Mouse (Mus musculus) brain, embryonic 18.5 days (tissue): ENCODE results near the gene Odc1.
A peak's percentile ranks its signal among the peaks of the same experiment; 100 is the strongest.
"Not testable (repeated sequence)": the region's sequence is repeated elsewhere in the genome, so short reads cannot be mapped to it uniquely, and the experiment has no call there.

Experiments used
- DNase-seq: peaks from one replicate; pipeline ENCODE4 v3.0.0-alpha.2; 2012; ENCODE audit warnings: low read depth, low spot score

The Odc1 gene

DNA sequence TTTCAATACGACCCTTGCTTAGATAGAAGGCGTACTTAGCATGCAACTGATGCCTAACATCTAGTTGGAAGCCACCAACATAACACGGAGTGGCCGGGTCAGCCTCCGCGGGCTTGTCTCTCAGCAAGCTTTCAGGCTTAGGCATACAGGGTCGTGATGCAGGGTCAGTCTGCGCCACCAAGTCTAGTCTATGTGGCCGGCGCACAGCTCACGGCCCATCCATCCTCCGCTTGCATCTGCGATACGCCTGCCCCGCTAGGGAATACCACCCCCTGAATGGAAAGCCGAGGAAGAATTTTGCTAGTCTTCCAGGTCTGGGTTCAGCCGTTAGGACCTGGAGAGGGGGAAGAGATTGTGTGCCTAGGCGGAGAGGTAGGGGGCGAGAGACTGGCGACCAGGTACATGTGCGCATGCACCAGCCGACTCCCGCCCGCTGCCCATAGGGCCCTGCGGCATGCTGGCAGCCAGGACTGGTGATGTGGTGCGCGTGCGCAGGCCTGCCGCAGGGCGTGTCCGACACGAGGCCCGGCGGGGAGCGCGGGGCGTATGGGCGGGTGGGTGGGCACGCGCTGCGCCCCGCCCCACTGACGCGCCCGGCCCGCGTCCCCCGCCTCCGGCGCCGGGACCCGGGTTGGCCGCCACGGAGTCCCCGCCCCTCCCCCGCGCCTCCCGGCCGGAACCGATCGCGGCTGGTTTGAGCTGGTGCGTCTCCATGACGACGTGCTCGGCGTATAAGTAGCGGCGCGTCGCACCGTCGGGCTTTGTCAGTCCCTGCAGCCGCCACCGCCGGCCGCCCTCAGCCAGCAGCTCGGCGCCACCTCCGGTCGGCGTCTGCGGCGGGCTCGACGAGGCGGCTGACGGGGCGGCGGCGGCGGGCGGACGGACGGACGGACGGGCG, at the start of gene Odc1:
Gene Odc1, plus strand, starts transcription at position 586 of the 898 bp plus-strand sequence.
- peak; percentile 92 for DNase-seq

DNA sequence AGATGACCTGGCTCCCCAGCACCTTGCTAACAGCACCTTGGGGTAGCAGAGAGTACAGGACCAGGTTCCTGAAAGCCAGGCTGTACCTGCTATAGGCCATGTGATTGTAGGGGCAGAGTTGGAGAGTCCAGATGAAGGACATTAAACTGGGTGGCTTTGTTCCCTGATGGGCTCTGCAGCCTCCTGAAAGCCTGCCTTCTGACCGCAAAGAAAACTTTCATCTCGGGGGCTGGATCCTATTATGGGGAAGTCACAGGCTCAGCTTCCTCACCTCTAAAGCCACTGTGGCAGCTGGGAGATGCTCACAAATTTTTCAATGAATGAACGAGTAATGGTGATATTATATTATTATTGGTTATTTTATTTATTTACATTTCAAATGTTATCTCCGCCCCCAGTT, 49.8 kb upstream of the Odc1 start:
- no peak for DNase-seq

DNA sequence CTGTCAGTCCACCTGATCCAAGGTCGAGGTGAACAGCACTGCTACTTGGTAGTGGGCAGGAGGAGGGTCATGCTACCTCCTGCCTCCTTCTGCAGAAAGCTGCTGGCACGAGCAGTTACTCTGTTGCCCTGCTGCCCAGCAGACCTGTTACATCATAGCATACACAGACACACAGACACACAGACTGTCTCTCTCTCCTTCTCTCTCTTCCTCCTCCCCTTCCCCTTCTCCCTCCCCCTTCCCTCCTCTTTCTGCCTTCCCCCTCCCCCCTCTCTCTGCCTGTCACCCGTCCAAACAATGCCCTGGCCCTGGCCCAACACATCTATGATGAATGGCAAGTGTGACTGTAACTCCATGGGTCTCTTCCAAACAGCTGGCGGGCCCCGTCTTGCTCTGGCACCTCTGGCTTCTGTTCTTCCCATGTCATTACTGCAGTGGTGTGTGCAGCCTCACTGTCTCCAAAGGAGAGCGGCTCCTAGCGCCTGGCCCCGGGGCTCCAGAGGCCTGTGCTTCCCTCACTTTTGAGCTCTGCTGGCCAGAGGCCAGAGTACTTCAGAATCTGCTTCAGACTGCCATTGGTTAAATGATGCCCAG, 48.6 kb upstream of the Odc1 start:
- no peak for DNase-seq

DNA sequence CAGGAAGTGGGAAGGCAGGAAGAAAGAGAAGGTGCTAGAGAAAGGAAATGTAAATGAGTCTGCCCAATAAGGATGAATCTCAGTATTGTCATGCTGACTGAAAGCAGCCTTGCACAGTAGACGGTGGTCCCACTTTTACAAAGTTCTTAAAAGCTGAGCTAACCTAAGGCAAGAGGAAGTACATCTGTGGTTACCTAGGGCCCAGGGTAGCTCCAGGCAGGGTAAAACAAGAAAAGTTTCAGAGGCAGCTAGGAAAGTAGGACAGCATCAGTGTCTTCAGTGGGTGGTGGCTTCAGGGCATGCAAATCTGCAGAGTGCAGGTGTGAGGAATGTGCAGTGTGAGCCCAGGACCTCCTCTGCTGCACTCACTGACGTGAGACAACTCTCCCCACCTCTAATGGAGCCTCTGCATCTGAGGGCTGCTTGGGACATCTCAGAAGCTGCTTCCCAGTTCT, 38.9 kb upstream of the Odc1 start:
- DNase-seq: no peak

DNA sequence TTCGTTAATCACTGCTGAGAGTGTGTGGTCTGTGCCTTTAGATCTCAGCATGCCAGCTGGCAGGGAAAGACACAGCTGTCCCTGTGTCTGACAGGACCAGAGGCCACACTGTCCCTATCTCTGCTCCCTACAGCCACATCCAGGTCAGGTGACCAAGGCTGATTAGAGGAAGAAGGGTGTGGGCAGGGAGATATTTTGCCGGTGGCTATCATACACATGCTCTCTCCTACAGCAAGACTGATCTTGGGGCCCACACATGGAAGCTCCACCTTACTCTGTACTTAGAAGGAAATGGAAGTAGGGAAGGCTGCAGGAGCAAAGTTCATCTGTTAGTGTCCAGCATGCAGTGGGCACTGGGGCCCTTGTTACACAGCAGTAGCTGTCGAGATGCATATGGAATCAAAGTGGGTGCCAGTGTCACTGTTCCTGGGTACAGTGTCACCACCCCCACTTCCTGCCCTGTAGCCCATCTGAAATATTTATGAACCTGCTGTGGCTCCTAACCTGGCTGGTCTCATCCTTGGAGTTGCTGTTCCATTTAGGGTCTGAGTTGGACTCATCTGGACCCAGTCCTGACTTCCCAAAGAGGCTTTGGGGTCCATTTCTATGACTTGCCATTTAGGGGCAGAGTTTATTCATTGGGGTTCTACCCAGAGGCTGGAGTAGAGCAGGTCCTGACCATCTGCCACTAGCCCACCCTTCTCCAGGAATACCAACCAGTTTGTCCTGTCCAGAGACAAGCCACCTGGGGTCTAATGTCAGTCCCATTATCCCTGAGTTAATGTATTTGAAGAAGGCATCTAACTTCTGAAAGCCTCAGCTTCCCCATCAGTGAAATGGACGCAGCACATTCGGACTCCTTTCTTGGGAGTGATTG, 38.2 kb upstream of the Odc1 start:
- DNase-seq: no peak

DNA sequence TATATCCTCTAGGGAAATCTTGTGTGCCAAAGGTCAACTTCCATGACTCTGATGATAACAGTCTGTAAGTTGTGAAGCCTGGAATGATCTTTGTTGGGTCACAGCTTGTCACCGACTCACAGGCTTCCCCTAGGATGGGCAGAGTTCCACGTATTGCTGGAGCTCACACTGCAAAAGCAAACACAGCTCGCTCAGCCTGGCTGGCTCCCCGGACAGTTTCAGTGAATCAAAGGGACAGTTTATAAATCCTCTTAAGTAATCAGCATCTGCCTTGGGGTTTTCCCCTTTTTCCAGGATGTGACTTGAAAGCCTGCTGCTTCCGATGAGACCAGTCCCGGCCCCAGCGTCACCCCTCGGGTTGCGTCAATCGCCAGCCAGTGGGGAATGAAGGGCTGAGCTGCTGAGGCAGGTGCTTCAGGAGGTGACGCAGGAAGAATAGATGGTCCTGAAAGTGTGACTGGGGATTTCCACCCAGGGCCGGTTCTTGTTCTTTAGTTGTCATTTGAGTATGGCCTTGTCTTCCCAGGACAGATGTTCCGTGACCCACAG, 37.5 kb upstream of the Odc1 start:
- DNase-seq: no peak

DNA sequence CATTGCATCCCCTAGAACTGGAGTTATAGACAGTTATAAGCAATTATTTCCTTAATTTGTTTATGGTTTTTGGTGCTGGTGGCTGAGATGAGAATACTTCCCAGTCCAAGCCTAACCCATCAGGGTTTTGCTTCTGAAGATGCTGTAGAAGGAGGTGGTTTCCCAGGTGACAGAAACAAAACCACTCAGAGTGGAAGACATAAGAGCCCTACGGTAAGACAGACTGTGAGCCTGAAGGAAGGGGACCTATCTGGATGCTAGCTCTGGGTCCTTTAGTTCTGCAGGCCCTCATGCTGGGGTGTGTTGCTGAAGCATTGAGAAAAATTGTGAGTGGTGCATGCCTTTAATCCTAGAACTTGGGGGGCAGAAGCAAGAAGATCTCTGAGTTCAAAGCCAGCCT, 35.3 kb upstream of the Odc1 start:
- no peak for DNase-seq

DNA sequence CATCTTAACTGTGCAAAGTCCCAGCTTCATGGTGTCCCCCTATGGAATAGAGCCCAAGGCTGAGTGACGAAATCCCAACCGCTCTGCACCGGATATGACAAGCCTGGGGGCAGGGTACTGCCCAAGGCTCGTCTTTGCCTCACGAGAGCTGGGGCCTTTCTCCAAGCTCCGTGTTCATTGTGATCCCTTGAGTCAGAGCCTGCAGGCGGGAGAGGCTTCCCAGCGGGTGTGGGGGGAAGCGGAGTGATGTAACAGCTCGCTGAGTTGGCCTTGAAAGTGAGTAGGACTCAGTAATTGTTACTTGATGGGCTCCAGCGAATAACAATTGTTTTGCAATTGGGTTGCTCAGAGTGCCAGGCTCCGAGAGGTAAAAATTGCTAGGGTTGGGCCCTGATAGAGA, 34.4 kb upstream of the Odc1 start:
- DNase-seq: no peak

DNA sequence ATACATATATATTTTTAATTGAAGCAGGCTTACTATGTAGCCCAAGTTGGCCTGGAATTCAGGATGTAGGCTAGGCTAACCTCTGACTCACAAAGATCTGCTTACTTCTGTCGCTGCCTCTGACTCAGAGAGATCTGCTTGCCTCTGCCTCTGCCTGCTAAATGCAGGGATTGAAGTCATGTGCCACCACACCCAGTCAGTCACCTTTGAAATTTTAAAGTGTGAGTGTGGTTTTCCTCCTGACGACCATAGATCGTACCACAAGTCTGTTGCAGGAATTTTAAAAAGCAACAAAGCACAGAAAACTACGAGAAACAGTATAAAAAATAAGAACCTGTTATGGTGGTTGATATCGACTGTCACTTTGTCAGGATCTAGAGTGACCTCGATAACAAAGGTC, 33.6 kb upstream of the Odc1 start:
- no peak for DNase-seq

DNA sequence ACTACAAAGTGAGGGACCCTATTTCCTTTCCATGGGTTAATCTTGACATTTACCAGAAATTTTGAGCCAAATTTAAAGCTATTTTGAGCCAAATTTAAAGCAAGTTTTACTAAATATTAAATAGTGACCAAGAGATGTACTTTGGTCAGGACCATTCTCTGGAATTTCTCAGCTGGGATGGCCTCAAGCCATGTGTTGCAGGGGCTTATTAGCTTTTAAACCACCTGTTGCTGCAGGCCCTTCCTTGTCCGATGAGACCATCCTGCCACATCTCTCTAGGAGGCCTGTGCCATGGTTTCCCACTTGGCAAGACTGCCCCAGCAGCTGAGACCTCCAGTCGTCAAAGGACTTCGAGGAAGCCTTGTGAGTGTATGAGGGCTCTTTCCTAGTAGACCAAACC, 15.4 kb upstream of the Odc1 start:
- no peak for DNase-seq

DNA sequence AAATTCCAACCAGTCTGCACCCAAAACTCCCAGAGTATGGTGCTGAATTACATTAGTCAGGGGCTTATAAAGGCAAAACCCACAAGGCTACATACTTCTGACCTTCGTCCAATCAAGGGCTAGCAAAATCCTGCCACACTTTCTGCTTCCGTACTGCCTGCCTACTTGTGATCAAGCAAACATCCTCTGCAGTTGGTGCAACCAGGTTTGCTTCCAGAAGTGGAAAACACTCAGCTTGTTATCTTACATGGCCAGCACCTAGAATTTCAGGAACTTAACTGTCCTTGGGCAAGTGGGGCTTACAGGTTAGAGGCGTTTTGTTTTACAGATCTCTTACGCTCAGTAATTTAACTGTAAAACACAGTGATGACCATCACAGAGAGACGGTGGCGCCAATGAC, 14.9 kb upstream of the Odc1 start:
- DNase-seq: no peak

DNA sequence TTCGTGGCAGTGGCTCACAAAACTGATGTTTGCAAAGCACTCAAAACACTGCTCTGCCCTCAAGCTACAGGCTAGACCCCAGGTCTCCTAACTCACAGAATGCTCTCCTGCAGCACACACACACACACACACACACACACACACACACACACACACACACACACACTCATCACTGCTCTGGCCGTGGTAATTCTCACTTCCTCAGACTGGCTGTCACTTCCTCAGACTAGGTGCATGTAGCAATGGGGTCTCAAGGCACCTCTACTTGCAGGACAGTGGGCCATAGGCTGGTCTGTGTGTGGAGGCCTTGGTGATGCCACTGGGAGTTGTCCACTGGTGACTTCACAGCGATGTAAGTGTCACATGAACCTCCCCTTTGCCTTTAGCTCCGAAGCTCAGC, 13.8 kb upstream of the Odc1 start:
- no peak for DNase-seq

DNA sequence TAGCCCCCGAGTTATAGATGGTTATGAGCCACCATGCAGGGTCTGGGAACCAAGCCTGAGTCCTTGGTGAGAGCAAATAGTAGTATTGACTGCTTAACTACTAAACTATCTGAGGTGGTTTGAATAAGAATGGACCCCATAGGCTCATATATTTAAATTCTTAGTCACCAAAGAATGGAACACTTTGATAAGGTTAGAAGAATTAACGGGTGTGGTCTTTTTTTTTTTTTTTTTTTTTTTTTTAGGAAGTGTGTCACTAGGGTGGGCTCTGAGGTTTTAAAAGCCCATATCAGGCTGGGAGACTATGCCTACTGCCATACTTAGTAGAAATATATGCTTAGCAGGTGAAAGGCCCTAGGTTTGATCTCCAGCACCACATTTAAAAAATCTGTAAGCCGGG, 8.4 kb upstream of the Odc1 start:
- no peak for DNase-seq

DNA sequence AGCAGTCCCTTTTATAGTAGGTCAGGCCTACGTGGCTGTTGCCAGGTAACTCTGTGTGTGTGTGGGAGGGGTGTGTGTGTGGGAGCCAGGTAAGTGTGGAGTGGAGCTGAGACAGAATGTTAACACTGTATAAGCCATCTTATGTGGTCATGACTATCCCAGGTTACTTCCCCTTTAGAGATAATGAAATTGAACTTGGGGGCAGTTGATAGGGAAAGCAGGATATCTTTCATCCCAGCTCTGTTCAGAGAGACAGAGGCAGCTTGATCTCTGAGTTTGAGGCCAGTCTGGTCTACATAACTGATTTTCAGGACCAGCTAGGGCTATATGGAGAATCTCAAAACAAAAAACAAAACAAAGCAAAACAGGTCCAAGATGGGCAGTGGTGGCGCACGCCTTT, 7.4 kb upstream of the Odc1 start:
- no peak for DNase-seq

DNA sequence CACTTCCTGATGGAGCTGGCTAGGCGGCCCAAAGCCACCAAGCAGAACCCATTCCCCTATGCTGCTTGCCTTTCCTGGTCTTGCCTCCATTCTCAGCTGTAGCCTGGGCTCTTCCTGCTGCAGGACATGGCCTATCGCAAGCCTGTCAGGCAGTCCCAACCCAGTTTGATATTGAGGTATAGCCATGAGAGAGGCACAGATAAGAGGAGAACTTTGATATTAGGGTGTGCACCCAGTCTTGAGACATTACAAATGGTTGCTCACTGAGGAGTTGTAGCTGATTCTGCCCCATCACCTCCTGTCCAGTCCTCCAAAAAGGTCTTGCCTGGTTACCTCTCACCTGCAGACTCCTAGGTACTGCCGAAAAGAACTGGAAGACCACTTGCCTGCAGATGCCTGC, 6.5 kb upstream of the Odc1 start:
- DNase-seq: no peak

DNA sequence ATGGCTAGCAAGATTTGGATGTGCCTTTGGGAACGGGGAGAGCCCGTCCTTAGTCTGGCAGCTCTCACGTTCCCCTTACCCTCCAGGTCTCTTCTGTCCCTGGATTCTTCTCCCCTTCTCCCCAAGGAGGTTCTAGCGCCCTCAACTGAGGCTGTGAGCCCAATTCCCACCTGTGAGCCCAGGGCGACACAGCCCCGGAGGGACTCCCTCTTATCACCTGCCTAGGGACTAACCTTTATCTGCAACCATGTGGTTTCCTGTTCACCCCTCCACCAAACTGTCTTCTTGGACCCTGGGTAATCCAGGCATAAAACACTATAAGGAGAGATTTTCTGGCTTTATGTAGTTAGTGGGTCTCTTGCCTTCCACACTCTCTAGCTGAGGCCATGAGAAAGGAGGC, 5.6 kb upstream of the Odc1 start:
- DNase-seq: no peak

DNA sequence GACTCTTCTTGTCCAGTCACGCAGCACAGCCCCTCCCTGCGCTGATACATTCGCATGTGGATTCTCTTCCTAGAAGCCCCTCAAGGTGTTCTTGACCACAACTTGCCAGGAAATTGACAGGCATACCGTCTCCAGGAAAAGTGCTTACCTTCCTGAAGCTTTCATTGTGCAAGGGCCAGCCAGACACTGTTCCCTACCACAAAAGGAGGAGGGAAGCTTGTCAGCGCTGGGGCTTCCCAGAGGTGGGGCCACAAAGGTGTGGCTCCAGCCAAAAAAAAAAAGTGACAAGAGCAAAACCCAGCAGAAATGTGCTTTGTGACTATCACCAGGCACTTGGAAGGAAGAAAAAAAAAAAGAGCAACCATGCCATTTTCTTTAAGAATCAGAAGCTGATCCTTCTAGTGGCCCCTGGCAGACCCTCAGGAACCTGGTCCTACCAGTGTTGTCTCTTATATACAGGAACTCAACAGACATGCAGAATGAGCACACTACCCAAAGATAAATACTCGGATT, 4.5 kb upstream of the Odc1 start:
- DNase-seq: no peak

DNA sequence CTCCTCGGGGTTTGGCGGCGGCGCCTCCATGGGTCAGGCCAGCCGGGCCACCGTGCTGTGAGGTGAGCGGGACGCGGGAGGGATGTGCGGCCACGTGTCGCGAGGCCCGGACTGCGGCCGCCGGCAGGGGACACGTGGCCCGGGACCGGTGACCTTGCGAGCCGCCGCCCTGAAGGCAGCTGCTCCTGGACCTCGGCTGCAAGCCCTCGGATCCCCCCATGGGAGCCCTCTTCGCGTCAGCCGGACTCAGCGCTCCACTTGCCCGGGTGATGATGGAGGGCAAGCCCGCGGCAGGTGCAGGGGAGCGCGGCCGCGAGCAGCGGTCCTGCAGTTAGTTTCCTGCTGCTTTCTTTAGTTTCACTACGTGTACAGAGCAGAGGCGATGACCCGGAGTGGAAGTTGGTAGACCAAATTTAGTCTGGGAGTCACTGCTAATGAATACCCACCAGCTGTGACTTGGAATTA, 545 bp downstream of the Odc1 start:
- no peak for DNase-seq

DNA sequence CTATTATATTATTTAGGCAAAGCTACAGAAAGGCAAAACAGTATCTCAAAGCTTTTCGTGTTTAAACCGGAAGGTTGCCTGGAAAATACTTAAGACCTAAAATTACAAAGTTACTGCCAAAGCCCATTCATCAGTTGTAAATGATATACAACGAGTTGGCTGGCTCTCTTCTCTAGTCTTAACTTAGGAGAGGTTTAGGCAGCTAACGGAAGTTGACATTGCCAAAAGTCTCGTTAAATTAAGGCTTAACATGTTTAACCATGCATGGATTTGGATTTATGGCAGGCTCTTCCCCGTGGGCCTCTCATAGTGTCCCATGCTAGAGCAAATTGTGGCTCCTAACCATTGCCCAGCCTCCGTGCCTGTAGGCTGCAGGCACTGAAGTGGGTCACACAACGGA, 1.3 kb downstream of the Odc1 start:
- DNase-seq: no peak

DNA sequence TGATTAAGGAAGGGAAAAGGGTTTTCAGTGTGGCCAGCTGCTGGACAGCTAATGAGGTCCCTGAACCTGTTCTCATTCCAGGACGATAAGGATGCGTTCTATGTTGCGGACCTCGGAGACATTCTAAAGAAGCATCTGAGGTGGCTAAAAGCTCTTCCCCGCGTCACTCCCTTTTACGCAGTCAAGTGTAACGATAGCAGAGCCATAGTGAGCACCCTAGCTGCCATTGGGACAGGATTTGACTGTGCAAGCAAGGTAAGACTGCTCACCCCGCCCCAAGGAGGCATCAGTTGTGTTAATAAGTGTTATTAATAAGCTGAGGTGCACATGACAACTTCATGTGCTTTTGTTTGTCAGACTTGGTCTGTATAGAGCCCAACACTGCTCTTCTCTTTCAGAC, 3.0 kb downstream of the Odc1 start:
- DNase-seq: not testable (repeated sequence)

DNA sequence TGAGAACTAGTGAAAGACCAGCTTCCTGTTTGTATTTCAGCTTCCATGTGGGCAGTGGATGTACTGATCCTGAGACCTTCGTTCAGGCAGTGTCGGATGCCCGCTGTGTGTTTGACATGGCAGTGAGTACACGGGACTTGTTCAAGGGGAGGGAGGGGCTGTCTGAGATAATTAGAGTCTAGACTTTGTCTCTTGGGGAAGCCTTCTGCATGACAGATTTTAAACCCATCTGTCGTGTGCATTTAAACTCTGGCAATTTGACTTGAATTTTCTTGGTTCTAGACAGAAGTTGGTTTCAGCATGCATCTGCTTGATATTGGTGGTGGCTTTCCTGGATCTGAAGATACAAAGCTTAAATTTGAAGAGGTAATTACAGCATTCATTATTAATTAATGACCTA, 3.9 kb downstream of the Odc1 start:
- peak; percentile 60 for DNase-seq

DNA sequence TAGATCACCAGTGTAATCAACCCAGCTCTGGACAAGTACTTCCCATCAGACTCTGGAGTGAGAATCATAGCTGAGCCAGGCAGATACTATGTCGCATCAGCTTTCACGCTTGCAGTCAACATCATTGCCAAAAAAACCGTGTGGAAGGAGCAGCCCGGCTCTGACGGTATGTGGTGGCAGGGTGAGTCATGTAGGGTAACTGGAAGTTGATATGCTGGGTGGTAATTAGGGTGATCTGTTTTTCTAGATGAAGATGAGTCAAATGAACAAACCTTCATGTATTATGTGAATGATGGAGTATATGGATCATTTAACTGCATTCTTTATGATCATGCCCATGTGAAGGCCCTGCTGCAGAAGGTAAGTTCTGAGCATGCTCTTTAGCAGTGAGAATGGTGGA, 4.8 kb downstream of the Odc1 start:
- not testable (repeated sequence) for DNase-seq
